Mouse (Mus musculus): ENCODE results near the gene Fam221b. TPM values are rescaled to one million over a fixed set of nuclear protein-coding genes. Genes with fewer than 3 reads are reported as not detected.

The Fam221b gene
- polyA plus RNA-seq, 1 experiment = 0.04 TPM

GRCm38 (mm10) chr4:43631046-43631955 is 37.6 kb downstream of the Fam221b start, which contains the start of gene Npr2:
Gene Npr2, plus strand, starts transcription at chr4:43631935.
- DNase-seq = peak; percentile 63
- no peak for TF ChIP-seq CTCF (IDR thresholded peaks at IDR 0.05; ENCODE audit: insufficient read depth, low read length)
- no peak; the same call in 1 of the 2 replicates for TF ChIP-seq POLR2A (IDR thresholded peaks at IDR 0.05; ENCODE audit: borderline replicate concordance, extremely low read depth, low read depth, low read length)
- H3K4me3 ChIP-seq (replicated peaks; ENCODE audit: extremely low read depth, low read depth, low read length) = peak within 1 kb of the TSS; percentile 62
- WGBS = 2% methylated on average over 58 of the region's 70 CpGs
- H3K4me1 ChIP-seq (ENCODE audit: control insufficient read depth, insufficient read depth, low read length) = peaks cover 4% of the 10 kb centered on the region; the same call in 1 of the 2 replicates

- no peak for TF ChIP-seq CTCF (IDR thresholded peaks at IDR 0.05; ENCODE audit: insufficient read depth, low read length)
- TF ChIP-seq POLR2A (IDR thresholded peaks at IDR 0.05; ENCODE audit: borderline replicate concordance, extremely low read depth, low read depth, low read length) = no peak
- H3K4me1 ChIP-seq (ENCODE audit: control insufficient read depth, insufficient read depth, low read length) = peaks cover 4% of the 10 kb centered on the region; the same call in 1 of the 2 replicates
- 37% methylated on average over 5 of the region's 5 CpGs for WGBS
- DNase-seq = no peak
- no peak overlapping the region for H3K4me3 ChIP-seq (replicated peaks; ENCODE audit: extremely low read depth, low read depth, low read length)
Observed at GRCm38 (mm10) chr4:43630671-43631045, 38.3 kb downstream of the Fam221b start.

GRCm38 (mm10) chr4:43630030-43630581 is 38.8 kb downstream of the Fam221b start:
- TF ChIP-seq CTCF (IDR thresholded peaks at IDR 0.05; ENCODE audit: insufficient read depth, low read length) = peak; percentile 69
- no peak for TF ChIP-seq POLR2A (IDR thresholded peaks at IDR 0.05; ENCODE audit: borderline replicate concordance, extremely low read depth, low read depth, low read length)
- WGBS = 7% methylated on average over 5 of the region's 5 CpGs
- peaks cover 4% of the 10 kb centered on the region; the same call in 1 of the 2 replicates for H3K4me1 ChIP-seq (ENCODE audit: control insufficient read depth, insufficient read depth, low read length)
- DNase-seq = peak; percentile 67
- H3K4me3 ChIP-seq (replicated peaks; ENCODE audit: extremely low read depth, low read depth, low read length) = no peak overlapping the region

GRCm38 (mm10) chr4:43629106-43629817 is 39.7 kb downstream of the Fam221b start:
- peaks cover 4% of the 10 kb centered on the region; the same call in 1 of the 2 replicates for H3K4me1 ChIP-seq (ENCODE audit: control insufficient read depth, insufficient read depth, low read length)
- TF ChIP-seq POLR2A (IDR thresholded peaks at IDR 0.05; ENCODE audit: borderline replicate concordance, extremely low read depth, low read depth, low read length) (no peak), CTCF (IDR thresholded peaks at IDR 0.05; ENCODE audit: insufficient read depth, low read length) (no peak)
- H3K4me3 ChIP-seq (replicated peaks; ENCODE audit: extremely low read depth, low read depth, low read length) = no peak overlapping the region
- no peak for DNase-seq
- 41% methylated on average over 20 of the region's 20 CpGs for WGBS

GRCm38 (mm10) chr4:43620146-43620778 is 48.7 kb downstream of the Fam221b start:
- TF ChIP-seq CTCF (IDR thresholded peaks at IDR 0.05; ENCODE audit: insufficient read depth, low read length) (no peak), POLR2A (IDR thresholded peaks at IDR 0.05; ENCODE audit: borderline replicate concordance, extremely low read depth, low read depth, low read length) (no peak)
- no peak for DNase-seq
- H3K4me3 ChIP-seq (replicated peaks; ENCODE audit: extremely low read depth, low read depth, low read length) = no peak overlapping the region
- 49% methylated on average over 4 of the region's 4 CpGs for WGBS
- H3K4me1 ChIP-seq (ENCODE audit: control insufficient read depth, insufficient read depth, low read length) = no peaks in the 10 kb centered on the region

- WGBS = 44% methylated on average over 3 of the region's 3 CpGs
- H3K4me3 ChIP-seq (replicated peaks; ENCODE audit: extremely low read depth, low read depth, low read length) = no peak overlapping the region
- TF ChIP-seq CTCF (IDR thresholded peaks at IDR 0.05; ENCODE audit: insufficient read depth, low read length) (no peak), POLR2A (IDR thresholded peaks at IDR 0.05; ENCODE audit: borderline replicate concordance, extremely low read depth, low read depth, low read length) (no peak; the same call in 1 of the 2 replicates)
- no peak for DNase-seq
- no peaks in the 10 kb centered on the region for H3K4me1 ChIP-seq (ENCODE audit: control insufficient read depth, insufficient read depth, low read length)
Observed at GRCm38 (mm10) chr4:43613060-43613730, 55.8 kb downstream of the Fam221b start.

GRCm38 (mm10) chr4:43612534-43612933 is 56.4 kb downstream of the Fam221b start:
- 57% methylated on average over 10 of the region's 10 CpGs for WGBS
- TF ChIP-seq CTCF (IDR thresholded peaks at IDR 0.05; ENCODE audit: insufficient read depth, low read length) (no peak), POLR2A (IDR thresholded peaks at IDR 0.05; ENCODE audit: borderline replicate concordance, extremely low read depth, low read depth, low read length) (no peak)
- no peak overlapping the region for H3K4me3 ChIP-seq (replicated peaks; ENCODE audit: extremely low read depth, low read depth, low read length)

More at GRCm38 (mm10) chr4:43612534-43612933, 56.4 kb downstream of the Fam221b start:
- no peak for DNase-seq
- no peaks in the 10 kb centered on the region for H3K4me1 ChIP-seq (ENCODE audit: control insufficient read depth, insufficient read depth, low read length)

Other genes with a start within 250 kb of the Fam221b start
- 14.4 and 15.8 TPM in 2 replicates for gene Fam166b, start 240.0 kb downstream of the Fam221b start, polyA plus RNA-seq (2012; rRNA removed)
- gene Tesk1, start 227.2 kb downstream of the Fam221b start, polyA plus RNA-seq (2012; rRNA removed) = 83.6 and 83.9 TPM in 2 replicates
- 3.4 and 6.2 TPM in 2 replicates for gene Cd72, start 214.5 kb downstream of the Fam221b start, polyA plus RNA-seq (2012; rRNA removed)
- gene Sit1, start 185.4 kb downstream of the Fam221b start, polyA plus RNA-seq (2012; rRNA removed) = 0.85 and 1.2 TPM in 2 replicates
- 191 and 235 TPM in 2 replicates for gene Ccdc107, start 176.2 kb downstream of the Fam221b start, polyA plus RNA-seq (2012; rRNA removed)
- 4.7 and 6.9 TPM in 2 replicates for gene Arhgef39, start 169.4 kb downstream of the Fam221b start, polyA plus RNA-seq (2012; rRNA removed)
- gene Car9, start 162.2 kb downstream of the Fam221b start, polyA plus RNA-seq (2012; rRNA removed) = 1.8 and 1.9 TPM in 2 replicates
- 32.3 and 129 TPM in 2 replicates for gene Tpm2, start 145.4 kb downstream of the Fam221b start, polyA plus RNA-seq (2012; rRNA removed)
- gene Creb3, start 106.8 kb downstream of the Fam221b start, polyA plus RNA-seq (2012; rRNA removed) = 86.4 and 95.1 TPM in 2 replicates
- gene Tln1, start 106.5 kb downstream of the Fam221b start, polyA plus RNA-seq (2012; rRNA removed) = 179 and 197 TPM in 2 replicates
- 39.0 and 47.3 TPM in 2 replicates for gene Rgp1, start 90.4 kb downstream of the Fam221b start, polyA plus RNA-seq (2012; rRNA removed)
- 19.4 and 26.0 TPM in 2 replicates for gene Gba2, start 90.3 kb downstream of the Fam221b start, polyA plus RNA-seq (2012; rRNA removed)
- gene Msmp, start 84.7 kb downstream of the Fam221b start, polyA plus RNA-seq (2012; rRNA removed) = 0.24 TPM in 1 of 2 replicates, not detected in the other
- 77.5 and 97.5 TPM in 2 replicates for gene Npr2, start 37.2 kb downstream of the Fam221b start, polyA plus RNA-seq (2012; rRNA removed)
- 12.1 and 14.7 TPM in 2 replicates for gene Spag8, start 15.6 kb downstream of the Fam221b start, polyA plus RNA-seq (2012; rRNA removed)
- gene Hint2, start 12.7 kb downstream of the Fam221b start, polyA plus RNA-seq (2012; rRNA removed) = 61.6 and 71.6 TPM in 2 replicates
- gene Tmem8b, start 174 bp downstream of the Fam221b start, polyA plus RNA-seq (2012; rRNA removed) = 13.1 and 17.3 TPM in 2 replicates
- gene Olfr70, start 31.7 kb upstream of the Fam221b start, polyA plus RNA-seq (2012; rRNA removed) = not detected in 2 replicates
- 0.37 and 0.67 TPM in 2 replicates for gene Olfr71, start 41.1 kb upstream of the Fam221b start, polyA plus RNA-seq (2012; rRNA removed)
- gene Hrct1, start 58.0 kb upstream of the Fam221b start, polyA plus RNA-seq (2012; rRNA removed) = 14.4 and 15.1 TPM in 2 replicates
- 5.7 and 9.4 TPM in 2 replicates for gene Spaar, start 60.9 kb upstream of the Fam221b start, polyA plus RNA-seq (2012; rRNA removed)
- gene Olfr159, start 101.9 kb upstream of the Fam221b start, polyA plus RNA-seq (2012; rRNA removed) = 0.13 TPM in 1 of 2 replicates, not detected in the other
- not detected in 2 replicates for gene Olfr156, start 154.8 kb upstream of the Fam221b start, polyA plus RNA-seq (2012; rRNA removed)
- gene Olfr157, start 171.1 kb upstream of the Fam221b start, polyA plus RNA-seq (2012; rRNA removed) = not detected in 2 replicates
- not detected in 2 replicates for gene Olfr155, start 182.4 kb upstream of the Fam221b start, polyA plus RNA-seq (2012; rRNA removed)
- gene Reck, start 206.4 kb upstream of the Fam221b start, polyA plus RNA-seq (2012; rRNA removed) = 39.4 and 43.8 TPM in 2 replicates

All from lung, adult 2 months (tissue).